Mouse (Mus musculus) midbrain, embryonic 11.5 days (tissue): ENCODE measurements around the gene Prr11. TPM values are rescaled to one million over a fixed set of nuclear protein-coding genes. Genes with fewer than 3 reads are reported as not detected.

ENCODE experiments used
- ATAC-seq: fragments of 200-750 bp; cut with Nextera tagmentation; 2 replicates; pipeline ENCODE4 v1.8.0; 2017; ENCODE audit warnings: moderate TSS enrichment, moderate library complexity; ENCODE audit not compliant: low FRiP score
- DNase-seq: peaks from one replicate; pipeline ENCODE4 v3.0.0; 2015; ENCODE audit warnings: low spot score; ENCODE audit errors: missing footprints
- H3K27ac ChIP-seq: fragments of 300-500 bp; sonication (generic); 2 replicates; pipeline ENCODE4 v1.5.1; 2014; ENCODE audit warnings: low read depth, low read length
- H3K27me3 ChIP-seq: fragments of 300-500 bp; sonication (generic); 2 replicates; pipeline ENCODE4 v1.6.1; 2014; ENCODE audit warnings: mild to moderate bottlenecking, low read length, moderate library complexity, mixed read lengths; ENCODE audit not compliant: control insufficient read depth, insufficient read depth
- H3K36me3 ChIP-seq: fragments of 300-500 bp; sonication (generic); 2 replicates; pipeline ENCODE4 v1.6.1; 2014; ENCODE audit warnings: mild to moderate bottlenecking, low read length, moderate library complexity, mixed read lengths; ENCODE audit not compliant: control insufficient read depth, insufficient read depth
- H3K4me1 ChIP-seq: fragments of 300-500 bp; sonication (generic); 2 replicates; pipeline ENCODE4 v1.6.1; 2014; ENCODE audit warnings: low read length; ENCODE audit not compliant: control insufficient read depth, insufficient read depth
- H3K4me2 ChIP-seq: fragments of 300-500 bp; sonication (generic); 2 replicates; pipeline ENCODE4 v1.6.1; 2014; ENCODE audit warnings: mild to moderate bottlenecking, moderate library complexity
- H3K4me3 ChIP-seq: fragments of 300-500 bp; sonication (generic); 2 replicates; pipeline ENCODE4 v1.5.1; 2014; ENCODE audit warnings: low read depth, low read length
- H3K9ac ChIP-seq: fragments of 300-500 bp; sonication (generic); 2 replicates; pipeline ENCODE4 v1.6.1; 2014; ENCODE audit warnings: low read length
- H3K9me3 ChIP-seq: fragments of 300-500 bp; sonication (generic); 2 replicates; pipeline ENCODE4 v1.6.1; 2016; ENCODE audit warnings: low read length; ENCODE audit not compliant: control insufficient read depth
- WGBS: fragments of 180-500 bp; shearing (Covaris S2); extraction: QIAGEN DNeasy Blood & Tissue Kit; methylation state at CpG from one replicate; pipeline ENCODE4 v1.1.7; 2014; 5-methylcytosine and 5-hydroxymethylcytosine counted together
- polyA plus RNA-seq: library from polyadenylated mRNA; unstranded; fragments of >200 nt; fragmentation: Nextera tagmentation; extraction: Ambion mirVana; gene quantifications from 2 replicates; pipeline ENCODE4 v1.2.1, GENCODE M21; 2014

Prr11 gene
- 17.9 and 20.1 TPM in 2 replicates for polyA plus RNA-seq

- ATAC-seq (no peak), DNase-seq (no peak)
- no peaks in the 10 kb centered on the region for H3K27me3 ChIP-seq
- no peaks in the 10 kb centered on the region for H3K9me3 ChIP-seq
- under 1% methylated on average over 14 of the region's 14 CpGs for WGBS
- H3K9ac ChIP-seq = peak within 1 kb of the TSS; percentile 98
- H3K4me1 ChIP-seq = peaks cover 15% of the 10 kb centered on the region
- peaks cover 14% of the 10 kb centered on the region for H3K36me3 ChIP-seq
- H3K4me2 ChIP-seq = peak within 1 kb of the TSS; percentile 63
- H3K27ac ChIP-seq = peak within 1 kb of the TSS; percentile 90
- H3K4me3 ChIP-seq = peak within 1 kb of the TSS; percentile 78
Measured at GRCm38 (mm10) chr11:87108409-87108754, at the start of gene Prr11. TSS of gene Prr11 (minus strand) at chr11:87108708.

GRCm38 (mm10) chr11:87158012-87158411 lies 49.5 kb upstream of the Prr11 start:
- Histone ChIP-seq H3K27me3 (no peaks in the 10 kb centered on the region), H3K4me1 (no peaks in the 10 kb centered on the region), H3K4me3 (no peak overlapping the region), H3K27ac (no peak overlapping the region), H3K4me2 (no peak overlapping the region), H3K36me3 (no peaks in the 10 kb centered on the region; the same call in 1 of the 2 replicates), H3K9me3 (no peaks in the 10 kb centered on the region), H3K9ac (no peak overlapping the region)
- no peak for ATAC-seq
- DNase-seq = no peak
- 92% methylated on average over 2 of the region's 2 CpGs for WGBS

- no peak overlapping the region for H3K4me2 ChIP-seq
- H3K9ac ChIP-seq = no peak overlapping the region
- no peaks in the 10 kb centered on the region for H3K9me3 ChIP-seq
- H3K4me3 ChIP-seq = no peak overlapping the region
- no peaks in the 10 kb centered on the region for H3K27me3 ChIP-seq
- 86% methylated on average over 4 of the region's 4 CpGs for WGBS
- ATAC-seq (no peak), DNase-seq (no peak)
- H3K4me1 ChIP-seq = no peaks in the 10 kb centered on the region
- peaks cover 4% of the 10 kb centered on the region; the same call in 1 of the 2 replicates for H3K36me3 ChIP-seq
- H3K27ac ChIP-seq = no peak overlapping the region
Measured at GRCm38 (mm10) chr11:87136233-87136632, 27.7 kb upstream of the Prr11 start.

DNA sequence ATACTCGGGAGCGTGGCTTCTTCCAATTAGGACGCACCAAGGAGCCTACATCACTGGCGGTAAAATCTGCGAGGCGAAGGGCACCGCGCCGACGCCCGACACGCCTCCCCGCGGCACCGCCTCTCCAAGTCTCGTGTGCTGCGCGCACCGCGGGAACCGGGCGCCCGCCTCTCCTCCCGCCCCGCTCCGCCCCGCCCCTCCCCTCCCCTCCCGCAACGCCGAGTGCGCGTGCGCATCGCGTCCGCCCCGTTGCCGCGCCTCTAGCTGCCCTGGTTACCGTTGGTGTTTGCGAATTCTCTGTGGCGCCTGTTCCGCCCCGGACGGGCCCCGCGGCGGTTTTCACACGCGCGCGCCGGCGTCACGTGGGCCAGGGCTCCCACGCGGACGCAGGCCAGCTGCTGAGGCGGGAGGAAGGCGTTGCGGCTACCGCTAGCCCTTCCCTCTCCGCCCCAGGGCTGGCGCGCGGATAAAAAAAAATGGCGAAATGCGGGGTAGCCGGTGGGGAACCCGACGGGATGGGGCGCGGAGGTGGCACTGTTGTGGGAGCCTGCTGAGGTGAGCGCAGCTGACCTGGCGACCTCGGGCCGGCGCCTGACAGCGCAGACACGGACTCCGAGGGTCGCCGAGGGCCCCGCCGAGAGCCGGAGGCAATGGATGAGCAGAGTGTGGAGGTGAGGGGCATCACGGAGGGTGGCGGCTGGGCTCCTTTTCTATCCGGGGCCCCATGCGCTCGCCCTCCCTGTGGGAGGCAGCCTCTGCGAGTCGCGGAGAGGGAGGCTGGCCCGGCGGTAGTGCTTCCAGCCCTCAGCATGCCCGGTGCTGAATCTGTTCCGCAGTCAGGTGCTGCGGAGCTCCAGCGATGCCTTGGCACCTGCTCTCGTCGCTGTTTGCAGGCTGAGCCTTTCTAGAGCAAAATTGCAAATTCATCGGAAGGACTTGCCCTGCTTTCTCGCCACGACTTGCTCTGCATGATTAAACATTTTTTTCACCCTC lies 18.6 kb upstream of the Prr11 start, which contains the start of gene Trim37:
Gene Trim37 (plus strand): TSS at position 254 of the 993 bp plus-strand sequence.
- peaks cover 13% of the 10 kb centered on the region for H3K36me3 ChIP-seq

GRCm38 (mm10) chr11:87126281-87126823 lies 17.8 kb upstream of the Prr11 start:
- no peak for DNase-seq
- Histone ChIP-seq H3K9ac (peak overlapping the region; percentile 81), H3K27me3 (no peaks in the 10 kb centered on the region), H3K9me3 (no peaks in the 10 kb centered on the region), H3K4me3 (peak overlapping the region; percentile 78), H3K4me2 (peak overlapping the region; percentile 64), H3K4me1 (peaks cover 9% of the 10 kb centered on the region; the same call in 1 of the 2 replicates), H3K27ac (peak overlapping the region; percentile 89), H3K36me3 (peaks cover 13% of the 10 kb centered on the region)
- WGBS = 2% methylated on average over 12 of the region's 12 CpGs
- no peak; the same call in 1 of the 2 replicates for ATAC-seq

More for the DNA sequence above, 18.6 kb upstream of the Prr11 start, which contains the start of gene Trim37:
- Histone ChIP-seq H3K27me3 (no peaks in the 10 kb centered on the region), H3K27ac (peak within 1 kb of the TSS; percentile 89), H3K4me2 (peak within 1 kb of the TSS; percentile 64), H3K9ac (peak within 1 kb of the TSS; percentile 81), H3K9me3 (no peaks in the 10 kb centered on the region), H3K4me1 (peaks cover 9% of the 10 kb centered on the region; the same call in 1 of the 2 replicates), H3K4me3 (peak within 1 kb of the TSS; percentile 78)
- DNase-seq = peak; percentile 99
- WGBS = under 1% methylated on average over 82 of the region's 105 CpGs
- peak; percentile 95 for ATAC-seq

GRCm38 (mm10) chr11:87125562-87125961 lies 17.1 kb upstream of the Prr11 start:
- no peak overlapping the region; the same call in 1 of the 2 replicates for H3K9ac ChIP-seq
- 56% methylated on average over 4 of the region's 4 CpGs for WGBS
- peak overlapping the region; percentile 64; the same call in 1 of the 2 replicates for H3K4me2 ChIP-seq
- H3K9me3 ChIP-seq = no peaks in the 10 kb centered on the region
- no peaks in the 10 kb centered on the region for H3K27me3 ChIP-seq
- peaks cover 20% of the 10 kb centered on the region for H3K36me3 ChIP-seq
- ATAC-seq = no peak
- H3K27ac ChIP-seq = peak overlapping the region; percentile 89
- peak; percentile 88 for DNase-seq
- peak overlapping the region; percentile 78; the same call in 1 of the 2 replicates for H3K4me3 ChIP-seq
- peaks cover 9% of the 10 kb centered on the region; the same call in 1 of the 2 replicates for H3K4me1 ChIP-seq

DNA sequence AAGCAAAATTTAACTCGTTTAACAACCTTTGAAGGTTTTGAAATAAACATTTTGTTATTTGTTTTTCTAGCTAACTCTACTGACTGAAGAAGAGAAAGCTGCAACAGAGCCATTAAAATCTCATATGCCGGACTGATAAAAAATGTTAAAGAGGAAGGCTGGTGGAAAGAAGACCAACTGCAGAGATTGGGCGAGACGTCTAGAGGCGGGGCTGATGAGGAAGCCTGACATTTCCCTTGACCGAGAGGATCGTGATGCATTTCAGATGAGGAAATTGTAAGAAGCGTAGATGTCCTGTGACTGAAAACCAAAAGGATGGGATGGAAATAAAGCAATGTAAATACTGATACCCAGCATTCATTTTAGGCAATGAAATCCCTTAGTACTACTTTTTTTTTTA lies 13.4 kb upstream of the Prr11 start:
- Histone ChIP-seq H3K27me3 (no peaks in the 10 kb centered on the region), H3K4me1 (peaks cover 3% of the 10 kb centered on the region; the same call in 1 of the 2 replicates), H3K9ac (no peak overlapping the region), H3K27ac (no peak overlapping the region), H3K9me3 (no peaks in the 10 kb centered on the region), H3K36me3 (peaks cover 31% of the 10 kb centered on the region), H3K4me2 (no peak overlapping the region), H3K4me3 (no peak overlapping the region)
- DNase-seq (no peak), ATAC-seq (no peak)
- WGBS = 84% methylated on average over 8 of the region's 8 CpGs

GRCm38 (mm10) chr11:87110172-87110909 lies 1.8 kb upstream of the Prr11 start:
- peaks cover 10% of the 10 kb centered on the region; the same call in 1 of the 2 replicates for H3K36me3 ChIP-seq
- no peaks in the 10 kb centered on the region for H3K27me3 ChIP-seq
- peak overlapping the region; percentile 90 for H3K27ac ChIP-seq
- H3K9ac ChIP-seq = peak overlapping the region; percentile 98
- peak overlapping the region; percentile 78 for H3K4me3 ChIP-seq
- DNase-seq (no peak), ATAC-seq (no peak)
- no peaks in the 10 kb centered on the region for H3K9me3 ChIP-seq
- H3K4me1 ChIP-seq = peaks cover 15% of the 10 kb centered on the region
- H3K4me2 ChIP-seq = peak overlapping the region; percentile 63
- WGBS = 7% methylated on average over 9 of the region's 9 CpGs
